Mouse (Mus musculus) testis, adult 2 months (tissue): ENCODE data around the gene Tmem91. TPM values are rescaled to one million over a fixed set of nuclear protein-coding genes. Genes with fewer than 3 reads are reported as not detected.

Experiments used
- H3K27ac ChIP-seq: fragments of 200-500 bp; 2 replicates; pipeline ENCODE4 v1.5.1; 2012; ENCODE audit warnings: low read depth, low read length; ENCODE audit not compliant: control insufficient read depth, insufficient read depth
- H3K27me3 ChIP-seq: fragments of 200-500 bp; 2 replicates; pipeline ENCODE4 v1.6.1; 2012; ENCODE audit warnings: mild to moderate bottlenecking, low read length, moderate library complexity; ENCODE audit not compliant: control insufficient read depth, insufficient read depth
- H3K36me3 ChIP-seq: fragments of 200-500 bp; 2 replicates; pipeline ENCODE4 v1.6.1; 2012; ENCODE audit warnings: mild to moderate bottlenecking, low read length; ENCODE audit not compliant: control insufficient read depth, insufficient read depth
- H3K4me1 ChIP-seq: fragments of 200-500 bp; 2 replicates; pipeline ENCODE4 v1.6.1; 2012; ENCODE audit warnings: low read length; ENCODE audit not compliant: control insufficient read depth, insufficient read depth
- H3K4me3 ChIP-seq: fragments of 200-500 bp; 2 replicates; pipeline ENCODE4 v1.5.1; 2012; ENCODE audit warnings: low read depth, mild to moderate bottlenecking, low read length, moderate library complexity, mixed read lengths; ENCODE audit not compliant: control insufficient read depth
- CTCF ChIP-seq: fragments of 200-500 bp; IDR thresholded peaks from 2 replicates; pipeline ENCODE4 v1.5.1; 2012; ENCODE audit warnings: low read depth, mild to moderate bottlenecking, inconsistent platforms, low read length, moderate library complexity; ENCODE audit not compliant: control insufficient read depth, insufficient read depth, insufficient replicate concordance
- POLR2A ChIP-seq: fragments of 200-500 bp; IDR thresholded peaks from 2 replicates; pipeline ENCODE4 v1.6.1; 2012; ENCODE audit warnings: low read depth, mild to moderate bottlenecking, inconsistent platforms, low read length, moderate library complexity; ENCODE audit not compliant: control insufficient read depth
- polyA plus RNA-seq: library from polyadenylated mRNA; depleted of rRNA; stranded (reverse); fragments of >200 nt; gene quantifications from 2 replicates; pipeline ENCODE4 v1.2.3, GENCODE M21; 2012

Gene Tmem91
- polyA plus RNA-seq, 1 experiment = 17.4 TPM

- H3K36me3 ChIP-seq = no peaks in the 10 kb centered on the region
- H3K4me3 ChIP-seq = no peak overlapping the region; the same call in 1 of the 2 replicates
- H3K4me1 ChIP-seq = peaks cover 33% of the 10 kb centered on the region
- H3K27ac ChIP-seq = no peak overlapping the region
- H3K27me3 ChIP-seq = no peaks in the 10 kb centered on the region
- no peak for TF ChIP-seq CTCF
These were observed 11.0 kb upstream of the Tmem91 start for GRCm38 (mm10) chr7:25685926-25686470.

GRCm38 (mm10) chr7:25684659-25685058, 9.7 kb upstream of the Tmem91 start:
- H3K4me1 ChIP-seq = peaks cover 34% of the 10 kb centered on the region

GRCm38 (mm10) chr7:25683474-25684180, 8.7 kb upstream of the Tmem91 start:
- Histone ChIP-seq H3K27ac (no peak overlapping the region), H3K27me3 (no peaks in the 10 kb centered on the region), H3K36me3 (no peaks in the 10 kb centered on the region), H3K4me1 (peaks cover 25% of the 10 kb centered on the region), H3K4me3 (no peak overlapping the region)
- no peak for TF ChIP-seq CTCF

More at GRCm38 (mm10) chr7:25684659-25685058, 9.7 kb upstream of the Tmem91 start:
- Histone ChIP-seq H3K4me3 (no peak overlapping the region), H3K27me3 (no peaks in the 10 kb centered on the region), H3K36me3 (no peaks in the 10 kb centered on the region), H3K27ac (no peak overlapping the region)
- no peak for TF ChIP-seq CTCF
- no peak for TF ChIP-seq POLR2A

- Histone ChIP-seq H3K4me1 (peaks cover 22% of the 10 kb centered on the region), H3K36me3 (no peaks in the 10 kb centered on the region), H3K27me3 (no peaks in the 10 kb centered on the region), H3K4me3 (peak overlapping the region; percentile 57), H3K27ac (0 out of 2 replicates have a peak overlapping the region, but pooled peaks have one; percentile 19)
- TF ChIP-seq POLR2A (no peak), CTCF (no peak)
These were observed 6.6 kb upstream of the Tmem91 start for GRCm38 (mm10) chr7:25681341-25682231.

- H3K36me3 ChIP-seq = no peaks in the 10 kb centered on the region
- H3K27me3 ChIP-seq = no peaks in the 10 kb centered on the region
- H3K27ac ChIP-seq = peak within 1 kb of the TSS; percentile 99
- peak within 1 kb of the TSS; percentile 98 for H3K4me3 ChIP-seq
- peaks cover 17% of the 10 kb centered on the region for H3K4me1 ChIP-seq
- TF ChIP-seq CTCF (no peak), POLR2A (peak; percentile 75)
These were observed 5.7 kb upstream of the Tmem91 start, which contains the start of gene B9d2 for GRCm38 (mm10) chr7:25680514-25681258. Gene B9d2, plus strand, starts transcription at chr7:25680780.

GRCm38 (mm10) chr7:25679971-25680370, 5.0 kb upstream of the Tmem91 start:
- H3K27ac ChIP-seq = peak overlapping the region; percentile 99
- no peaks in the 10 kb centered on the region for H3K36me3 ChIP-seq
- TF ChIP-seq CTCF (no peak), POLR2A (no peak)
- H3K4me3 ChIP-seq = peak overlapping the region; percentile 98; the same call in 1 of the 2 replicates
- H3K27me3 ChIP-seq = no peaks in the 10 kb centered on the region
- peaks cover 22% of the 10 kb centered on the region for H3K4me1 ChIP-seq
